Mouse (Mus musculus): Measurements from ENCODE around the gene Mtif2.

The Mtif2 gene

DNA sequence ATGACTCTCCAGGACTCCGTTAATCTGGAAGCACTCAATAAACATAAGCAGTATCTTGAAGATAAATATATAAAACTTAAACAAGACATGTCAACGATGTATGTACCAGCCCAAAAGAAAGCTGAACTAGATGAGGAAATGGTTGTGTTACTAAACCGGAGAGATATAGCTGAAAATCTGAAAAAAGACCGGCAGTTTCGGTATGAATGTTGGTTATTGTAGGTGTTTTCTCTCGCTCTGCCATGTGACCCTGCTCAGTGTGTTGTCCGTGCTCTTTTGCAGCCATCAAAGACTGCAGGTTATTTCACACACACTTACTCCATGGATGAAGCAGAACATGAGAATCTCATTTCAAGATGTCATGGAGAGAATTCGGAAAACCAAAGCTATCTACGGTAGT lies 34.2 kb downstream of the Mtif2 start:
- no peak for DNase-seq

DNA sequence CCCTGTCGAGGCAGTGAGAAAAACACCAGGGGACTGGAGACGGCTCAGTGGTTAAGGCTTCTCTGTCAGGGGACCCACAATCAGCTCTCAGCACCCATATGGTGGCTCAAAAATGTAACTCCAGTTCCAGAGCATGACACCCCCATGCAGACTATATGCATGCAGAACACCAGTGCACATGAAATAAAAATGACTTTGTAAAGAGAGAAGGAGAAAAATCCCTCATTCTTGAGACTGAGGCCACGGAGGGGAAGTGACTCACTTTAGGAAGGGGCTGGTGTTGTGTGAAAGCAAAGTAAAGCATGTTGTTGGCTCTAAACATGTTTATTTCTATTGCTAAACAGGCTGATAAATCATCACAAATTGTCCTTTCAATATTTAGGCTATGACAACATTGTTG lies 34.8 kb downstream of the Mtif2 start:
- no peak for DNase-seq

DNA sequence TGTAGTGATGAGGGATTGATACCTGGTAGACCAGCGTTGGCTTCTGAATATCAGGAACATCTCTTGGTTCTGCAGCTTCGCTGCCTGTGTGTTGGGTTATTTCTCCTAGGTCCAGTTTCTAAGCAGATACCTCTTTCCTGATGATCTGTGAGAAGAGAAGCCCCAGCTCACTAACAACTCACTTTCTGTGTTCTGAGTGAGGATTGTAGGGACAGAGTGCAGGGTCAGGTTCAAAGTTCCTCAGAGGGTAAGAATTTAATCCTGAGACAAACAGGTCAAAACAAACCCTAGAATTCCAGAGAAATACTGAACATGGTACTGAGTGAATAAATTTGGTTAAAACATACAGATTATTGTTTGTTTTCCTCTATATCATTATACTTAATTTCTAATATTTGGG lies 37.2 kb downstream of the Mtif2 start:
- DNase-seq = no peak

DNA sequence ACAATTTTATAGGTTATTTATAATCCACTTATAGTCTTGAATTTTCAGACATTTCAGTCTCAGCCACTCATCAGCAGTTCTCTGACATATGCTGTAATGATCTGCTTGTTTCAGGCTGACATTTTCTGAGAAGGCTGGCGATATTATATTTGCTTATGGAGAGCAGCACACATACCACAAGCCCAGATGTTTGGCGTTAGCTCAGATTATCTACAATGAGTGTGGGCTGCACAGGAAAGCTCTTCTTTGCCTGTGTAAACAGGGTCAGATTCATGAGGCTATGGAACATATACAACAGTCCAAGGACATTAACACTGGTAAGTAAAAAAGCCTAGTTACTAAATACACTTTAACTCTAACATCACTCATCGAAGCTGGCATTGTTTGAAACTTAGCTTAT lies 45.3 kb downstream of the Mtif2 start:
- DNase-seq = no peak

DNA sequence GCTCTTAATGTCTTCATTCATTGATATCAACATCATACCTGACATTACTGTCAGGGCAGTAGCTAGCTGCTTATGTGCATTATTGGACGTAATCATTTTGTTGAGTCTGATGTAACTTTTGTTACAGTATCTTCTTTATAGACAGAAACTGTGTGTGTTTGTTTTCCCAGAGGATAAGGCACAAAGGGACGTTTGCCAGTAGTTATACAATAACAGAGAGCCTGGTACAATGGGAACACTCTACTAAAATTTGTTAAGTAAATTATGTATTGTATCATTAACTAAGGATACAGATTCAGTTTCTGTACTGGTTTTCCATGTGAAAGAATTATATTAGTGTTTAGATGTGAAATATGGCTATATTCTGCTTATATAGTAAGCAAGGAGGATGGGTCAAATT lies 46.4 kb downstream of the Mtif2 start:
- DNase-seq = no peak

DNA sequence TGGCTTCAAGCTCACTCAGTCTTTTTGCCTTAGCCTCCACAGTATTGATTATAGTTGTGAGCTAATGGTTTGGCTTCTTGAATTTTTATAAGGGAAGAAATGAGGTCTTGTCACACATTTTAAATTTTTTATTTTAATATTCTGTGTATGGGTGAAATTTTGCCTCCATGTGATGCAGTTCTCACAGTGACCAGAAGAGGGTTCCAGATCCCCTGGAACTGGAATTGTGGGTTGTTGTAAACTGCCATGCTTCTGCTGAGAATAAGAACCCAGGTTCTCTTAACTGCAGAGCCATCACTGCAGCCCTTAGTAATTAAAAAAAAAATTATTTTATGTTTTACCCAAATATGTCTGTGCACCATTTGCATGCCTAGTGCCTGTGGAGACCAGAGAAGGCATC lies 53.4 kb downstream of the Mtif2 start:
- peak; percentile 6 to 20 for DNase-seq

Measured in cerebellum, postnatal 10 days (tissue).